Mouse (Mus musculus): Measurements from ENCODE around the gene Tprn. TPM values are rescaled to one million over a fixed set of nuclear protein-coding genes. Genes with fewer than 3 reads are reported as not detected.
A peak's percentile ranks its signal among the peaks of the same experiment; 100 is the strongest.

The Tprn gene
- polyA plus RNA-seq, 1 experiment, result 1.3 TPM

GRCm38 (mm10) chr2:25267746-25268309 is 5.4 kb downstream of the Tprn start:
- H3K27me3 ChIP-seq (ENCODE audit: control insufficient read depth), result no peaks in the 10 kb centered on the region
- no peaks in the 10 kb centered on the region for H3K9me3 ChIP-seq (ENCODE audit: control insufficient read depth, low read length)
- H3K36me3 ChIP-seq (ENCODE audit: control insufficient read depth), result peaks cover 52% of the 10 kb centered on the region
- H3K4me3 ChIP-seq (replicated peaks), result no peak overlapping the region
- TF ChIP-seq GATA1 (IDR thresholded peaks at IDR 0.05; ENCODE audit: low read length) (no peak), TAL1 (IDR thresholded peaks at IDR 0.05; ENCODE audit: low read length) (no peak)
- H3K4me1 ChIP-seq (ENCODE audit: control insufficient read depth), result peaks cover 89% of the 10 kb centered on the region

- H3K36me3 ChIP-seq (ENCODE audit: control insufficient read depth), result peaks cover 86% of the 10 kb centered on the region
- H3K4me3 ChIP-seq (replicated peaks), result peak within 1 kb of the TSS; percentile 84
- H3K4me1 ChIP-seq (ENCODE audit: control insufficient read depth), result peaks cover 63% of the 10 kb centered on the region
- TF ChIP-seq TAL1 (IDR thresholded peaks at IDR 0.05; ENCODE audit: low read length) (no peak), GATA1 (IDR thresholded peaks at IDR 0.05; ENCODE audit: low read length) (no peak)
- H3K27me3 ChIP-seq (ENCODE audit: control insufficient read depth), result no peaks in the 10 kb centered on the region
- no peaks in the 10 kb centered on the region for H3K9me3 ChIP-seq (ENCODE audit: control insufficient read depth, low read length)
These were observed 9.6 kb downstream of the Tprn start, which contains the start of the genes Ssna1 and Anapc2 for GRCm38 (mm10) chr2:25271827-25272511. Ssna1 (minus strand) TSS chr2:25272438. Anapc2 (plus strand) TSS chr2:25272478.

GRCm38 (mm10) chr2:25272515-25272914 is 10.1 kb downstream of the Tprn start:
- Histone ChIP-seq H3K36me3 (ENCODE audit: control insufficient read depth) (peaks cover 86% of the 10 kb centered on the region), H3K4me3 (replicated peaks) (peak overlapping the region; percentile 84), H3K27me3 (ENCODE audit: control insufficient read depth) (no peaks in the 10 kb centered on the region), H3K9me3 (ENCODE audit: control insufficient read depth, low read length) (no peaks in the 10 kb centered on the region), H3K4me1 (ENCODE audit: control insufficient read depth) (peaks cover 58% of the 10 kb centered on the region)
- TF ChIP-seq GATA1 (IDR thresholded peaks at IDR 0.05; ENCODE audit: low read length) (no peak), TAL1 (IDR thresholded peaks at IDR 0.05; ENCODE audit: low read length) (no peak)

- no peak for TF ChIP-seq GATA1 (IDR thresholded peaks at IDR 0.05; ENCODE audit: low read length)
- TF ChIP-seq TAL1 (IDR thresholded peaks at IDR 0.05; ENCODE audit: low read length), result no peak
- peaks cover 86% of the 10 kb centered on the region for H3K36me3 ChIP-seq (ENCODE audit: control insufficient read depth)
- no peaks in the 10 kb centered on the region for H3K9me3 ChIP-seq (ENCODE audit: control insufficient read depth, low read length)
- no peaks in the 10 kb centered on the region for H3K27me3 ChIP-seq (ENCODE audit: control insufficient read depth)
- H3K4me1 ChIP-seq (ENCODE audit: control insufficient read depth), result peaks cover 53% of the 10 kb centered on the region
- peak overlapping the region; percentile 84 for H3K4me3 ChIP-seq (replicated peaks)
These were observed 10.6 kb downstream of the Tprn start for GRCm38 (mm10) chr2:25273010-25273409.

GRCm38 (mm10) chr2:25278928-25279882 is 16.8 kb downstream of the Tprn start:
- H3K4me1 ChIP-seq (ENCODE audit: control insufficient read depth), result peaks cover 3% of the 10 kb centered on the region
- no peak overlapping the region for H3K4me3 ChIP-seq (replicated peaks)
- H3K27me3 ChIP-seq (ENCODE audit: control insufficient read depth), result no peaks in the 10 kb centered on the region
- H3K9me3 ChIP-seq (ENCODE audit: control insufficient read depth, low read length), result no peaks in the 10 kb centered on the region
- H3K36me3 ChIP-seq (ENCODE audit: control insufficient read depth), result peaks cover 96% of the 10 kb centered on the region
- no peak for TF ChIP-seq GATA1 (IDR thresholded peaks at IDR 0.05; ENCODE audit: low read length)
- TF ChIP-seq TAL1 (IDR thresholded peaks at IDR 0.05; ENCODE audit: low read length), result no peak

- H3K9me3 ChIP-seq (ENCODE audit: control insufficient read depth, low read length), result peaks cover 2% of the 10 kb centered on the region; the same call in 1 of the 2 replicates
- H3K27me3 ChIP-seq (ENCODE audit: control insufficient read depth), result peaks cover 27% of the 10 kb centered on the region
- TF ChIP-seq TAL1 (IDR thresholded peaks at IDR 0.05; ENCODE audit: low read length), result no peak
- no peak for TF ChIP-seq GATA1 (IDR thresholded peaks at IDR 0.05; ENCODE audit: low read length)
- H3K36me3 ChIP-seq (ENCODE audit: control insufficient read depth), result peaks cover 55% of the 10 kb centered on the region
- H3K4me1 ChIP-seq (ENCODE audit: control insufficient read depth), result peaks cover 19% of the 10 kb centered on the region
- H3K4me3 ChIP-seq (replicated peaks), result no peak overlapping the region
These were observed 23.1 kb downstream of the Tprn start for GRCm38 (mm10) chr2:25285551-25285950.

- H3K27me3 ChIP-seq (ENCODE audit: control insufficient read depth), result peaks cover 35% of the 10 kb centered on the region
- TF ChIP-seq GATA1 (IDR thresholded peaks at IDR 0.05; ENCODE audit: low read length), result no peak
- no peak for TF ChIP-seq TAL1 (IDR thresholded peaks at IDR 0.05; ENCODE audit: low read length)
- H3K9me3 ChIP-seq (ENCODE audit: control insufficient read depth, low read length), result peaks cover 3% of the 10 kb centered on the region; the same call in 1 of the 2 replicates
- peaks cover 47% of the 10 kb centered on the region for H3K36me3 ChIP-seq (ENCODE audit: control insufficient read depth)
- H3K4me3 ChIP-seq (replicated peaks), result no peak overlapping the region
- peaks cover 19% of the 10 kb centered on the region for H3K4me1 ChIP-seq (ENCODE audit: control insufficient read depth)
These were observed 23.9 kb downstream of the Tprn start for GRCm38 (mm10) chr2:25286314-25286713.

- H3K4me1 ChIP-seq (ENCODE audit: control insufficient read depth), result peaks cover 21% of the 10 kb centered on the region
- peaks cover 43% of the 10 kb centered on the region for H3K36me3 ChIP-seq (ENCODE audit: control insufficient read depth)
- no peak for TF ChIP-seq TAL1 (IDR thresholded peaks at IDR 0.05; ENCODE audit: low read length)
- no peak for TF ChIP-seq GATA1 (IDR thresholded peaks at IDR 0.05; ENCODE audit: low read length)
- H3K9me3 ChIP-seq (ENCODE audit: control insufficient read depth, low read length), result peaks cover 3% of the 10 kb centered on the region; the same call in 1 of the 2 replicates
- no peak overlapping the region for H3K4me3 ChIP-seq (replicated peaks)
- peaks cover 42% of the 10 kb centered on the region for H3K27me3 ChIP-seq (ENCODE audit: control insufficient read depth)
These were observed 24.6 kb downstream of the Tprn start for GRCm38 (mm10) chr2:25286837-25287636.

Data from erythroblast, embryonic 14.5 days (primary cell).